Mouse (Mus musculus) hindbrain, embryonic 12.5 days (tissue): ENCODE results near the gene A930018P22Rik. TPM values are rescaled to one million over a fixed set of nuclear protein-coding genes. Genes with fewer than 3 reads are reported as not detected.
A peak's percentile ranks its signal among the peaks of the same experiment; 100 is the strongest.

Experiments
- ATAC-seq: fragments of 200-750 bp; cut with Nextera tagmentation; 2 replicates; pipeline ENCODE4 v1.8.0; 2017; ENCODE audit warnings: moderate TSS enrichment; ENCODE audit not compliant: low FRiP score
- H3K27ac ChIP-seq: fragments of 300-500 bp; sonication (generic); 2 replicates; pipeline ENCODE4 v1.5.1; 2016; ENCODE audit warnings: mild to moderate bottlenecking
- H3K27me3 ChIP-seq: fragments of 300-500 bp; sonication (generic); 2 replicates; pipeline ENCODE4 v1.6.1; 2016; ENCODE audit warnings: mild to moderate bottlenecking
- H3K36me3 ChIP-seq: fragments of 300-500 bp; sonication (generic); 2 replicates; pipeline ENCODE4 v1.6.1; 2016; ENCODE audit warnings: mild to moderate bottlenecking
- H3K4me1 ChIP-seq: fragments of 300-500 bp; sonication (generic); 2 replicates; pipeline ENCODE4 v1.6.1; 2016
- H3K4me2 ChIP-seq: fragments of 300-500 bp; sonication (generic); replicated peaks from 2 replicates; pipeline ENCODE4 v1.6.1; 2016; ENCODE audit warnings: mild to moderate bottlenecking
- H3K4me3 ChIP-seq: fragments of 300-500 bp; sonication (generic); 2 replicates; pipeline ENCODE4 v1.5.1; 2016; ENCODE audit warnings: mild to moderate bottlenecking
- H3K9ac ChIP-seq: fragments of 300-500 bp; sonication (generic); 2 replicates; pipeline ENCODE4 v1.6.1; 2016; ENCODE audit warnings: mild to moderate bottlenecking, moderate library complexity
- H3K9me3 ChIP-seq: fragments of 300-500 bp; sonication (generic); replicated peaks from 2 replicates; pipeline ENCODE4 v1.6.1; 2016; ENCODE audit warnings: mild to moderate bottlenecking
- WGBS: fragments of 180-500 bp; shearing (Covaris S2); methylation state at CpG from one replicate; pipeline ENCODE4 v1.1.7; 2016; 5-methylcytosine and 5-hydroxymethylcytosine counted together
- polyA plus RNA-seq: library from polyadenylated mRNA; unstranded; fragments of >200 nt; fragmentation: Nextera tagmentation; extraction: Ambion mirVana; gene quantifications from 2 replicates; pipeline ENCODE4 v1.2.1, GENCODE M21; 2016

A930018P22Rik gene
- polyA plus RNA-seq, 1 experiment from 2014 or later: not detected

- Histone ChIP-seq H3K9ac (no peak overlapping the region), H3K4me3 (no peak overlapping the region), H3K9me3 (no peaks in the 10 kb centered on the region), H3K4me2 (no peak overlapping the region), H3K27me3 (no peaks in the 10 kb centered on the region), H3K4me1 (no peaks in the 10 kb centered on the region), H3K27ac (no peak overlapping the region), H3K36me3 (no peaks in the 10 kb centered on the region)
- no peak for ATAC-seq
- 80% methylated on average over 1 of the region's 1 CpGs for WGBS
Measured at GRCm38 (mm10) chr2:104145983-104146382, 23.4 kb downstream of the A930018P22Rik start.

GRCm38 (mm10) chr2:104147910-104148561 is 25.5 kb downstream of the A930018P22Rik start:
- no peaks in the 10 kb centered on the region for H3K27me3 ChIP-seq
- no peak overlapping the region for H3K4me2 ChIP-seq
- H3K4me3 ChIP-seq: no peak overlapping the region
- WGBS: 80% methylated on average over 4 of the region's 4 CpGs
- ATAC-seq: no peak
- no peak overlapping the region for H3K27ac ChIP-seq
- no peaks in the 10 kb centered on the region for H3K4me1 ChIP-seq
- no peaks in the 10 kb centered on the region for H3K36me3 ChIP-seq
- H3K9ac ChIP-seq: no peak overlapping the region
- no peaks in the 10 kb centered on the region for H3K9me3 ChIP-seq

- no peaks in the 10 kb centered on the region for H3K36me3 ChIP-seq
- no peak overlapping the region for H3K9ac ChIP-seq
- WGBS: 79% methylated on average over 6 of the region's 6 CpGs
- no peaks in the 10 kb centered on the region for H3K27me3 ChIP-seq
- no peak overlapping the region for H3K4me3 ChIP-seq
- no peaks in the 10 kb centered on the region for H3K9me3 ChIP-seq
- H3K4me2 ChIP-seq: no peak overlapping the region
- H3K4me1 ChIP-seq: no peaks in the 10 kb centered on the region
- no peak for ATAC-seq
- no peak overlapping the region for H3K27ac ChIP-seq
Measured at GRCm38 (mm10) chr2:104150608-104151397, 28.2 kb downstream of the A930018P22Rik start.

DNA sequence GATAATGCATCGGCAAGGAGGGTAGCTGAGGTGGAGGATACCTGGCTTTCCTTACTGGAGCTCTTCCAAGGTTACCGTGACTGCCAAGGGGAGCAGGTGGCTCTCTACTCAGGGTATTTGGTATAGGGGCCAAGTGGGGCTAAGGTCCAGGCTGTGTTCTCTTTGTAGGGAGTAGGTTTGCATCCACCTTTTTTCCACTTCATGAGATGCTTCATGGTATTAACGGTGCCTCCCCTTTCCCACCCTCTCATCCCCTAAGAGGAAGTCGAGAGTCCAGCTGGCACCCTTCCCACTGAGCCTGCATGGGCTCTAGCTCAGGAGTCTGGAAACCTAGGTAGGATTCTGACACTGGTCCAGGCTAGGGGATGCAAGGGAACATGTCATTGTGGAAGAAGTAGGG is 30.8 kb downstream of the A930018P22Rik start:
- WGBS: 90% methylated on average over 4 of the region's 4 CpGs
- Histone ChIP-seq H3K27ac (no peak overlapping the region), H3K27me3 (no peaks in the 10 kb centered on the region), H3K36me3 (no peaks in the 10 kb centered on the region), H3K9me3 (no peaks in the 10 kb centered on the region), H3K4me3 (no peak overlapping the region), H3K4me2 (no peak overlapping the region), H3K9ac (no peak overlapping the region), H3K4me1 (no peaks in the 10 kb centered on the region)
- ATAC-seq: no peak

DNA sequence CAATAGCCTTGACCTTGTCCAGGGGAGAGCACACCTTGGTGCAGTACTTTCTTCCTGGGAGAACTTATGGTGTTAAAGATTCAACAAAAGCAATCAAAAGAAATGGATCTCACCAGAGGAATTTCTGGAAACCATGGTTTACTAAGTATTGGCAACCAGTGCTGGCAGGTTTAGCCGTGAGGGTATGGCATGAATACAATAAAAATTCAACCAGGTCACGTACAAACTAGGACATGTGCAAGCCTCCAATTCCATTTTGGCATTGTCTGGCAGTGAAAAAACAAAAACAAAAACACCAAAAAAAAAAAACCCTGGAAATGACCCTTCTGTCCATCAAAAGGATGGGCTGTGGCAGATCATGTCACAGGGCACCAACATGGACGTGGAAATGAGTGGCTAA is 31.3 kb downstream of the A930018P22Rik start:
- ATAC-seq: no peak
- no peak overlapping the region for H3K27ac ChIP-seq
- no peak overlapping the region for H3K4me2 ChIP-seq
- no peaks in the 10 kb centered on the region for H3K4me1 ChIP-seq
- H3K36me3 ChIP-seq: no peaks in the 10 kb centered on the region
- H3K27me3 ChIP-seq: no peaks in the 10 kb centered on the region
- H3K9ac ChIP-seq: no peak overlapping the region
- no peak overlapping the region for H3K4me3 ChIP-seq
- 86% methylated on average over 3 of the region's 3 CpGs for WGBS
- no peaks in the 10 kb centered on the region for H3K9me3 ChIP-seq

- Histone ChIP-seq H3K9me3 (no peaks in the 10 kb centered on the region), H3K27me3 (no peaks in the 10 kb centered on the region), H3K4me2 (no peak overlapping the region), H3K36me3 (no peaks in the 10 kb centered on the region), H3K4me1 (no peaks in the 10 kb centered on the region), H3K4me3 (no peak overlapping the region), H3K9ac (no peak overlapping the region), H3K27ac (no peak overlapping the region)
- 84% methylated on average over 4 of the region's 4 CpGs for WGBS
- ATAC-seq: no peak
Measured at GRCm38 (mm10) chr2:104157831-104158230, 35.3 kb downstream of the A930018P22Rik start.

DNA sequence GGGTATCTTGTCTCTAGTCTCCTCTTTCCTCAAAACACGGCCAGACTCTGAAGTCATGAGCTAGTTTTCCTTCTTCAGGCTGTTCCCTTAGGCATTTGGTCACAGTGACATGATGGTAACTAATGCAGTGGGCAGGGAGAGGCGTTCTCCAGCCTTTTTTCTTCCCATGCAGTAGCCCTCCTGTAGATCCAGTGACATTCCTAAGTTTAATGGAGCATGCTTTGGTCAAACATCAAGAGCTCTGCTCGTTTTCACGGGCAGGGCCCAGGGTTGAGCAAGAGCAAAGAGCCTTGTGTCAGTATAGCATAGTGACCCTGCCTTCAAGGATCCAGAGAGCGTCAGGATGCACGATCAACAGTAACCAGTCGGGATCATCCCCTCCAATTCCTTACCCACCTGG is 40.8 kb downstream of the A930018P22Rik start:
- H3K9me3 ChIP-seq: no peaks in the 10 kb centered on the region
- H3K4me2 ChIP-seq: no peak overlapping the region
- H3K9ac ChIP-seq: no peak overlapping the region
- WGBS: 73% methylated on average over 7 of the region's 7 CpGs
- no peaks in the 10 kb centered on the region for H3K36me3 ChIP-seq
- no peaks in the 10 kb centered on the region for H3K27me3 ChIP-seq
- no peak for ATAC-seq
- H3K4me3 ChIP-seq: no peak overlapping the region
- H3K27ac ChIP-seq: no peak overlapping the region
- peaks cover 6% of the 10 kb centered on the region for H3K4me1 ChIP-seq

DNA sequence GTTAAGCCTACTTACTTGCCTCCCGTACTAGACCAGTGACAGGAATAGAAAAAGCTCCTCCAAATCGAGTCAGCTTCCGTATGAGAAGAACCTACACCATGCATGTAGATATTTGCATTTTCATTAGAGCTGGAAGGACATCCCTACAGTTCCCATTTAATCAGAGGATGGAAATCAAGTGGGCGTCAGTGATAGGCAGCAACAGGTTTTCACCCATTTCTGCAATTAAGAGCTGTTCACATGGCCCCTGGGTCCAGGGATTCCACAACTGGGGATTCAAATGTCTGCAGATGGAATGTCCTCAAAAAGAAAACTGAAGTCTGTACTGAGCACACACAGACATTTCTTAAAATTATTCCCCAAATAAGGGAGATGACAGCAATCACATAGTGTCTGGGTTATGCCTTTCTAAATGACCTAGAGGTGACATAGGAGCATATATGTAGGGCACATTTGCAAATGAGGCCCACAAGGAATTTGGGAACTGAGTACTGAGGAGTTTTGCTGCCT is 41.5 kb downstream of the A930018P22Rik start:
- Histone ChIP-seq H3K4me3 (no peak overlapping the region), H3K4me1 (peaks cover 12% of the 10 kb centered on the region), H3K9me3 (no peaks in the 10 kb centered on the region), H3K9ac (no peak overlapping the region), H3K4me2 (no peak overlapping the region), H3K27ac (no peak overlapping the region), H3K27me3 (no peaks in the 10 kb centered on the region), H3K36me3 (no peaks in the 10 kb centered on the region)
- 90% methylated on average over 4 of the region's 4 CpGs for WGBS
- no peak for ATAC-seq

DNA sequence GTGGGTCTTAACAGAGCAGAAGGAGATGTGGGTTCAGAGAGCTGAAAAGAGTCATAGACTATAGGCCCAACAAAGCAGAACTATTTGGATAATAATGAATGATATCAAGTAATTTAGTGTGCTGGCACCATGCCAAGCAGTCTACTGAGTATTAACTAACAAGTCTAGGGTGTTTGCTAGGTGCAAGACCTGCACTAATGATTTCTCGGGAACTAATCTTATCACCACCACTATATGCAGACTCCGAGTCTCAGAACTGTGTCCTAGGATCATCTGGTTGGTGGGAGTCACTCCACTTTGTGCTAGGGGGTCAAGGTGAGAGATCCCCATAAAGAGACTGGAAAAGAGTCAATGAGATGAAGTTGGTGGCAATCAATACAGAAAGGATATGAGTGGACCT is 43.1 kb downstream of the A930018P22Rik start:
- Histone ChIP-seq H3K9me3 (no peaks in the 10 kb centered on the region), H3K4me1 (peaks cover 12% of the 10 kb centered on the region), H3K27me3 (no peaks in the 10 kb centered on the region; the same call in 1 of the 2 replicates), H3K27ac (no peak overlapping the region), H3K4me2 (no peak overlapping the region), H3K36me3 (no peaks in the 10 kb centered on the region), H3K9ac (no peak overlapping the region), H3K4me3 (no peak overlapping the region)
- ATAC-seq: no peak
- 100% methylated on average over 2 of the region's 2 CpGs for WGBS

GRCm38 (mm10) chr2:104167765-104168164 is 45.2 kb downstream of the A930018P22Rik start:
- Histone ChIP-seq H3K4me2 (no peak overlapping the region), H3K27ac (no peak overlapping the region)
- peak; percentile 44; the same call in 1 of the 2 replicates for ATAC-seq

DNA sequence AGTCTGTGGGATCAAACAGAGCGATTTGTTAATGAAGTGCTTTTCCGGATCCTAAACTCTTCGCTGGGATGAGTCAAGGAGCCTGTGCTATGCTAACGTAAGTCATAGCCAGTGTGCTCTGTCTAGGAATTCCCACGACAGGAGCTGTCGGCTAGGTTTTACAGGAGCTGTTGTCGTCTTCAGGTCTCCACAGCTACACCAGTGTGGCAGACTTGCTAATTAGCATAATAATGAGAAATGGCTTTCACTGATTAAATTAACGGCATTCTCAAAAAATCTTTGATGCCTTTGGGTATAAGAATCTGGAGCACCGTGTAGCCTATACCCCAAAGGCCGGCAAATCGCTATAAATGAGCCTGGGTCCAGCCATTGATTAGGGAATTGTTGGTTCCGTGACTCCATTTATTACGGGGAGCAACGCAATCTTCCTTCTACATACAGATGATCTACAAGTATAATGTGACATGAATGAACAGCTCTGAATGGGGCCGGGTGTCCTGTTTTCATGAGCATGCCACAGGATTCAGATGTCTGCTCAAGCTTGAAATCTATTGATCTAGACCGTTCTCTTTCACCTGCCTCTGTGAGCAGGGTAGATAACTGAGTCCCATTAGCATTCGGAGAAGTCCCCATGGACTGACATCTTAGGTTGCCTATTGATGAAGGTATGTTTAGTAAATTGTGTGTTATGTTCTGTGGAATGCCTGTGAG is 45.8 kb downstream of the A930018P22Rik start:
- Histone ChIP-seq H3K4me3 (no peak overlapping the region), H3K9me3 (no peaks in the 10 kb centered on the region), H3K36me3 (no peaks in the 10 kb centered on the region), H3K27me3 (no peaks in the 10 kb centered on the region; the same call in 1 of the 2 replicates), H3K4me2 (peak overlapping the region; percentile 9; the same call in 1 of the 2 replicates), H3K4me1 (peaks cover 12% of the 10 kb centered on the region), H3K9ac (no peak overlapping the region), H3K27ac (no peak overlapping the region)
- WGBS: 47% methylated on average over 17 of the region's 17 CpGs
- peak; percentile 81 for ATAC-seq

More at GRCm38 (mm10) chr2:104167765-104168164, 45.2 kb downstream of the A930018P22Rik start:
- Histone ChIP-seq H3K27me3 (no peaks in the 10 kb centered on the region; the same call in 1 of the 2 replicates), H3K4me1 (peaks cover 12% of the 10 kb centered on the region), H3K36me3 (no peaks in the 10 kb centered on the region), H3K9ac (no peak overlapping the region), H3K9me3 (no peaks in the 10 kb centered on the region), H3K4me3 (no peak overlapping the region)
- 86% methylated on average over 23 of the region's 23 CpGs for WGBS

DNA sequence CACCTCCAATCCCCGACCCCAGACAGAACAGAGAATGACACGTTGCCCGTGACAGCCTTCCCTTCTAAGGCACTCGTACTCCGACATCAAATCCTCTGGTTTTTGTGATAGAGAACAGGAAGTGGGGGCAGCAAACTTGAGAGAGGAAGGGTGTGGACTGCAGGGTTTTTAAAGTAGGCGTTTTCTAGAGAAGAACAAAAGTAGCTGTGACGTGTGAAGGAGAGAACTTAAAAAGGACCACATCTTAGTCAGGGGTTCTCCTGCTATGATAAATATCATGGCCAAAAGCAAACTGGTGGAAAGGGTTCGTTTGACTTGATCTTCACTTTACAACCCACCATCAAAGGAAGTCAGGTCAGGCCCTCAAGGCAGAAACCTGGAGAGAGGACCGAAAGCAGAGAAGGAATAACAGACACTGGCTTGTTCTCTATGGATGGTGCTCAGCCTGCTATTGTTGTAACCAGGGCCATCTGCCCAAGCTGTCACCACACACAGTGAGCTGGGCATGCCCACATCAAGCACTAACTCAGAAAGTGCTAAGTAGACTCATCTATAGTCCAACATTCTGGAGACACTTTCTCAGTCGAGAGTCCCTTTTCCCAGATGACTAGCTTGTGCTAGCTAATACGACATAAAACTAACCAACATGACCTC is 50.3 kb downstream of the A930018P22Rik start:
- Histone ChIP-seq H3K4me1 (peaks cover 23% of the 10 kb centered on the region), H3K4me3 (no peak overlapping the region), H3K4me2 (no peak overlapping the region), H3K27ac (no peak overlapping the region), H3K27me3 (no peaks in the 10 kb centered on the region; the same call in 1 of the 2 replicates), H3K9ac (no peak overlapping the region), H3K36me3 (no peaks in the 10 kb centered on the region), H3K9me3 (no peaks in the 10 kb centered on the region)
- no peak for ATAC-seq
- 73% methylated on average over 11 of the region's 11 CpGs for WGBS
